Mouse (Mus musculus) forebrain, embryonic 14.5 days (tissue): ENCODE data around the gene Npas3. TPM values are rescaled to one million over a fixed set of nuclear protein-coding genes. Genes with fewer than 3 reads are reported as not detected.

Experiments
- ATAC-seq: fragments of 200-750 bp; cut with Nextera tagmentation; 2 replicates; pipeline ENCODE4 v1.8.0; 2017; ENCODE audit warnings: mild to moderate bottlenecking, moderate library complexity
- DNase-seq: peaks from one replicate; pipeline ENCODE4 v3.0.0-alpha.2; 2015; ENCODE audit warnings: low spot score
- H3K27ac ChIP-seq: fragments of 300-500 bp; sonication (generic); 2 replicates; pipeline ENCODE4 v1.5.1; 2014; ENCODE audit warnings: low read depth, mild to moderate bottlenecking, control low read depth, low read length, moderate library complexity
- H3K27me3 ChIP-seq: fragments of 300-500 bp; sonication (generic); replicated peaks from 2 replicates; pipeline ENCODE4 v1.6.1; 2014; ENCODE audit warnings: low read length, control low read depth, mixed read lengths; ENCODE audit not compliant: control insufficient read depth, insufficient read depth
- H3K36me3 ChIP-seq: fragments of 300-500 bp; sonication (generic); 2 replicates; pipeline ENCODE4 v1.6.1; 2014; ENCODE audit warnings: low read length, control low read depth; ENCODE audit not compliant: control insufficient read depth, insufficient read depth
- H3K4me1 ChIP-seq: fragments of 300-500 bp; sonication (generic); 2 replicates; pipeline ENCODE4 v1.6.1; 2014; ENCODE audit warnings: antibody characterized with exemption, low read length, control low read depth; ENCODE audit not compliant: control insufficient read depth, insufficient read depth
- H3K4me2 ChIP-seq: fragments of 300-500 bp; sonication (generic); 2 replicates; pipeline ENCODE4 v1.6.1; 2014; ENCODE audit warnings: mild to moderate bottlenecking, control low read depth, low read length
- H3K4me3 ChIP-seq: fragments of 300-500 bp; sonication (generic); 2 replicates; pipeline ENCODE4 v1.5.1; 2014; ENCODE audit warnings: low read depth, low read length, control low read depth
- H3K9ac ChIP-seq: fragments of 300-500 bp; sonication (generic); 2 replicates; pipeline ENCODE4 v1.6.1; 2014; ENCODE audit warnings: mild to moderate bottlenecking, low read length, control low read depth, moderate library complexity
- H3K9me3 ChIP-seq: fragments of 300-500 bp; sonication (generic); replicated peaks from 2 replicates; pipeline ENCODE4 v1.6.1; 2016; ENCODE audit warnings: low read length, control low read depth, mixed read lengths; ENCODE audit not compliant: control insufficient read depth
- WGBS: fragments of 180-500 bp; shearing (Covaris S2); extraction: QIAGEN DNeasy Blood & Tissue Kit; methylation state at CpG from one replicate; pipeline ENCODE4 v1.1.7; 2014; 5-methylcytosine and 5-hydroxymethylcytosine counted together
- polyA plus RNA-seq: library from polyadenylated mRNA; unstranded; fragments of >200 nt; fragmentation: Nextera tagmentation; extraction: Ambion mirVana; gene quantifications from 2 replicates; pipeline ENCODE4 v1.2.1, GENCODE M21; 2014

Gene Npas3
- polyA plus RNA-seq, 1 experiment from 2014 or later: 12.9 TPM

GRCm38 (mm10) chr12:53407776-53408175 is 159.3 kb downstream of the Npas3 start:
- WGBS: 65% methylated on average over 3 of the region's 3 CpGs
- peak; percentile 37 for DNase-seq

GRCm38 (mm10) chr12:53409711-53410110 is 161.2 kb downstream of the Npas3 start:
- Histone ChIP-seq H3K9me3 (no peaks in the 10 kb centered on the region), H3K27ac (no peak overlapping the region), H3K27me3 (no peaks in the 10 kb centered on the region), H3K36me3 (no peaks in the 10 kb centered on the region), H3K4me3 (no peak overlapping the region), H3K9ac (no peak overlapping the region), H3K4me2 (no peak overlapping the region), H3K4me1 (peaks cover 8% of the 10 kb centered on the region; the same call in 1 of the 2 replicates)
- DNase-seq: no peak
- ATAC-seq: no peak
- WGBS: 92% methylated on average over 4 of the region's 4 CpGs

More at GRCm38 (mm10) chr12:53407776-53408175, 159.3 kb downstream of the Npas3 start:
- H3K4me3 ChIP-seq: no peak overlapping the region
- no peak overlapping the region for H3K4me2 ChIP-seq
- H3K4me1 ChIP-seq: peaks cover 8% of the 10 kb centered on the region; the same call in 1 of the 2 replicates
- H3K9ac ChIP-seq: no peak overlapping the region
- H3K9me3 ChIP-seq: no peaks in the 10 kb centered on the region
- H3K27me3 ChIP-seq: no peaks in the 10 kb centered on the region
- no peaks in the 10 kb centered on the region for H3K36me3 ChIP-seq
- ATAC-seq: no peak
- H3K27ac ChIP-seq: no peak overlapping the region

- H3K9me3 ChIP-seq: no peaks in the 10 kb centered on the region
- 75% methylated on average over 2 of the region's 2 CpGs for WGBS
- no peak for DNase-seq
Observed at GRCm38 (mm10) chr12:53410647-53411046, 162.2 kb downstream of the Npas3 start.

GRCm38 (mm10) chr12:53416096-53416495 is 167.6 kb downstream of the Npas3 start:
- DNase-seq (peak; percentile 39), ATAC-seq (no peak)
- Histone ChIP-seq H3K4me1 (0 out of 2 replicates have a peak, but pooled peaks cover 4% of the 10 kb centered on the region), H3K4me2 (no peak overlapping the region), H3K27ac (no peak overlapping the region), H3K9me3 (no peaks in the 10 kb centered on the region), H3K4me3 (no peak overlapping the region), H3K27me3 (no peaks in the 10 kb centered on the region), H3K9ac (no peak overlapping the region), H3K36me3 (no peaks in the 10 kb centered on the region)
- 44% methylated on average over 4 of the region's 4 CpGs for WGBS

More at GRCm38 (mm10) chr12:53410647-53411046, 162.2 kb downstream of the Npas3 start:
- H3K27me3 ChIP-seq: no peaks in the 10 kb centered on the region
- H3K4me1 ChIP-seq: peaks cover 8% of the 10 kb centered on the region; the same call in 1 of the 2 replicates
- no peak overlapping the region for H3K9ac ChIP-seq
- no peak overlapping the region for H3K4me2 ChIP-seq
- H3K27ac ChIP-seq: no peak overlapping the region
- ATAC-seq: no peak
- H3K4me3 ChIP-seq: no peak overlapping the region
- no peaks in the 10 kb centered on the region for H3K36me3 ChIP-seq

- Histone ChIP-seq H3K27ac (no peak overlapping the region), H3K4me3 (no peak overlapping the region), H3K9me3 (no peaks in the 10 kb centered on the region), H3K4me1 (peaks cover 13% of the 10 kb centered on the region), H3K27me3 (no peaks in the 10 kb centered on the region), H3K4me2 (no peak overlapping the region), H3K36me3 (no peaks in the 10 kb centered on the region), H3K9ac (no peak overlapping the region)
- 66% methylated on average over 4 of the region's 4 CpGs for WGBS
- DNase-seq (peak; percentile 22), ATAC-seq (no peak)
Observed at GRCm38 (mm10) chr12:53421701-53422100, 173.2 kb downstream of the Npas3 start.

GRCm38 (mm10) chr12:53423631-53424030 is 175.2 kb downstream of the Npas3 start:
- Histone ChIP-seq H3K27me3 (no peaks in the 10 kb centered on the region), H3K9ac (no peak overlapping the region), H3K4me2 (no peak overlapping the region), H3K36me3 (no peaks in the 10 kb centered on the region), H3K9me3 (no peaks in the 10 kb centered on the region), H3K4me3 (no peak overlapping the region), H3K4me1 (peaks cover 13% of the 10 kb centered on the region), H3K27ac (no peak overlapping the region)
- ATAC-seq (no peak), DNase-seq (no peak)
- 74% methylated on average over 2 of the region's 2 CpGs for WGBS

- Histone ChIP-seq H3K4me3 (no peak overlapping the region), H3K9ac (no peak overlapping the region), H3K27me3 (no peaks in the 10 kb centered on the region), H3K9me3 (no peaks in the 10 kb centered on the region), H3K27ac (no peak overlapping the region), H3K36me3 (no peaks in the 10 kb centered on the region), H3K4me2 (no peak overlapping the region), H3K4me1 (peaks cover 9% of the 10 kb centered on the region)
- ATAC-seq (no peak), DNase-seq (no peak)
- 97% methylated on average over 2 of the region's 2 CpGs for WGBS
Observed at GRCm38 (mm10) chr12:53426006-53426405, 177.5 kb downstream of the Npas3 start.

- H3K27me3 ChIP-seq: no peaks in the 10 kb centered on the region
- ATAC-seq (no peak), DNase-seq (no peak)
- H3K4me3 ChIP-seq: no peak overlapping the region
- no peaks in the 10 kb centered on the region for H3K9me3 ChIP-seq
- no peak overlapping the region for H3K9ac ChIP-seq
- H3K4me1 ChIP-seq: peaks cover 2% of the 10 kb centered on the region
- no peak overlapping the region for H3K4me2 ChIP-seq
- H3K27ac ChIP-seq: no peak overlapping the region
- 87% methylated on average over 10 of the region's 10 CpGs for WGBS
- no peaks in the 10 kb centered on the region for H3K36me3 ChIP-seq
Observed at GRCm38 (mm10) chr12:53427153-53427552, 178.7 kb downstream of the Npas3 start.

GRCm38 (mm10) chr12:53442029-53442428 is 193.6 kb downstream of the Npas3 start:
- Histone ChIP-seq H3K4me1 (peaks cover 2% of the 10 kb centered on the region), H3K36me3 (no peaks in the 10 kb centered on the region), H3K9ac (no peak overlapping the region), H3K4me2 (no peak overlapping the region), H3K4me3 (no peak overlapping the region), H3K27me3 (no peaks in the 10 kb centered on the region), H3K9me3 (no peaks in the 10 kb centered on the region), H3K27ac (no peak overlapping the region)
- ATAC-seq (no peak), DNase-seq (no peak)
- 87% methylated on average over 2 of the region's 2 CpGs for WGBS
